In the genomic region with DNA sequence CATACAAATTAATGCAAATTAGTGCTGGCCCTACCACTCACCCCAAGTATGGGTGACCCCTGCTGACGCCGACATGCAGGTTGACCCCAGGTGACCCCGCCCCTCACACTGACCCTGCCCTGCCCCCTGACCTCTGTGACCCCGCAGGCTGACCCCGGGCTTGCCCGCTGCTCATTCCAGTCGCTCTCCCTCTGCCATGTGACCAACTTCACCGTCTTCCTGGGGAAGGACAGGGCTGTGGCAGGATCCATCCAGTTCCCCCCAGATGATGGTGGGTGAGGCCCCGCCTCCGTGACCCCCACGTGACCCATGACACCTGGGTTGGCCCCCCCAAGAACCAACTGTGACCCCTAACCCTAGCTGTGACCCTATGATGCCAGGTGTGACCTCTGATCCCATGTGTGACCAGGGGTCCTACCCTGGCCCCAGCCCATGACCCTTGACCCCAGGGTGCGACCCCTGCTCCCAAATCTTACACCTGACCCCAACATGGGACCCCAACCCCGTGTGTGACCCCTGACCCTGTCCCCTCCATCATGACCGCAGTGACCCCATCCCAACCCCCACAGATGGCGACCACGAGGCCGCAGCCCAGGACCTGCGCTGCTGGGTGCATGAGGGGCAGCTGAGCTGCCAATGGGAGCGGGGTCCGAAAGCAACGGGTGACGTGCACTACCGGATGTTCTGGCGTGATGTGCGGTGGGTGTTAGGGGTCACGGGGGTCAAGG, we compare ENCODE assay signal across 11 mouse cellular contexts. TPM values are rescaled to one million over a fixed set of nuclear protein-coding genes. Genes with fewer than 3 reads are reported as not detected.
A peak's percentile ranks its signal among the peaks of the same experiment; 100 is the strongest.
DNase-seq lines count a peak whose midpoint lies in the region; ATAC-seq and TF ChIP-seq lines count a peak whose summit lies in the region.
"Had no signal": no experiment of that assay in that cellular context is flagged by ENCODE, and none has a peak within 500 bp of the region (broad histone marks: within the 10 kb centered on the region; RNA-seq: fewer than 3 reads in every experiment).

No protein-coding gene starts in this region.

- peak; percentile 23 for DNase-seq in cerebellum, adult 11 months
- DNase-seq in left cerebral cortex, adult 2 months (ENCODE audit: extremely low spot score in 1 of 2, low spot score in 2 of 2) = peak; percentile 14 to 18
- DNase-seq in left cerebral cortex, adult 11 months (ENCODE audit: low spot score) = no peak
- DNase-seq in ZHBTc4 (ENCODE audit: low read depth, low spot score) = peak; percentile 49
- DNase-seq in mesoderm, embryonic 11.5 days (ENCODE audit: low read depth, low spot score) = peak; percentile 46
- DNase-seq in embryo, embryonic 10 days (ENCODE audit: low spot score) = no peak
- no peak for DNase-seq in kidney, postnatal 36 days

- H3K27ac ChIP-seq in left cerebral cortex, adult 2 months = no peak overlapping the region
- H3K27ac ChIP-seq: embryonic facial prominence, embryonic 15.5 days; heart, embryonic 13.5 days; neural tube, embryonic 13.5 days had no signal

- H3K4me3 ChIP-seq in left cerebral cortex, adult 2 months = no peak overlapping the region
- H3K4me3 ChIP-seq: embryonic facial prominence, embryonic 15.5 days; heart, embryonic 13.5 days; neural tube, embryonic 13.5 days had no signal

- intact Hi-C loops in left cerebral cortex, adult 2 months (cut with DNase I) = loop anchor here (10.0 kb wide), 2 partner anchors 224 to 366 kb away; partner anchors contain the start of gene Psmd6

- no peak for TF ChIP-seq CTCF in left cerebral cortex, adult 2 months (IDR thresholded peaks at IDR 0.05)

- no peak for ATAC-seq in cerebellum, adult (ENCODE audit: insufficient number of reproducible peaks, low FRiP score, low TSS enrichment)

RNA-seq across cellular contexts. Expression of gene Il3ra, which starts 2.8 kb away (rescaled TPM):
- total RNA-seq in left cerebral cortex, adult 2 months (2021) = 1 to 10 TPM; 4.3 to 5.8 TPM

RNA-seq across cellular contexts. Expression of gene Olfr31, which starts 26.2 kb away (rescaled TPM):
- total RNA-seq in left cerebral cortex, adult 2 months (2021) = not detected

RNA-seq across cellular contexts. Expression of gene Olfr721-ps1, which starts 52.3 kb away (rescaled TPM):
- not detected for total RNA-seq in left cerebral cortex, adult 2 months (2021)

Comparison
In these comparisons a context has a peak if more than half of its experiments do, and no peak if none do; other contexts are left out.
1. DNase-seq: peak in cerebellum, adult 11 months (single experiment), left cerebral cortex, adult 2 months (2 of 2), ZHBTc4 (single experiment) and mesoderm, embryonic 11.5 days (single experiment); none in left cerebral cortex, adult 11 months (single experiment), embryo, embryonic 10 days (single experiment) and kidney, postnatal 36 days (0 of 2).